Mouse (Mus musculus) layer of hippocampus, adult 18-20 months (tissue): ENCODE measurements at regions not wholly inside any gene's neighbourhood (a gene's known extent, or its start where the extent isn't known, plus 50 kb on each side); places are given as distances from the start of the nearest gene placed in this dataset.
A peak's percentile ranks its signal among the peaks of the same experiment; 100 is the strongest.
"Not testable (repeated sequence)": the region's sequence is repeated elsewhere in the genome, so short reads cannot be mapped to it uniquely, and the experiment has no call there.

Experiments
- DNase-seq, 2 experiments: peaks; one replicate each; pipeline ENCODE4 v3.0.0; 2022; ENCODE audit warnings: low spot score in 2 of 2

DNA sequence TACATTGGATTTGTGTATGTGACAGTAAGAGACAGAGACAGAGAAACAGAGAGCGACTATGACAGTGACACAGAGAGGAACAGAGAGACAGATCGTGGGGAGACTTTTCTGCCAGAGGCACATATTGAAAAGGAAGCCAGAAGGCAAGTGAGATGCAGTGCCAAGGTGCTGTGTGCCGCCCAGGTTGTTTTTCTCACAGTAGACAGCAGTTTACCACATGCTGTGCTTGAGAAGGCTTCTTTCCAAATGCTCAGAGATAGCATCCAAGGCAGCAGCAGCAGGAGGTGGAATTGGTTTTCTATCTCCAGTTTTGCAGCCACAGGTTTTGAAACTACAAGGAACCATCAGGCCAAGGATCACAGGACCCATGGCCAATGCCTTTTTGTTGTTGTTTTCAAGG is 466.5 kb downstream of the Lrfn5 start:
- peak in 1 of 2 experiments; percentile 3 for DNase-seq

DNA sequence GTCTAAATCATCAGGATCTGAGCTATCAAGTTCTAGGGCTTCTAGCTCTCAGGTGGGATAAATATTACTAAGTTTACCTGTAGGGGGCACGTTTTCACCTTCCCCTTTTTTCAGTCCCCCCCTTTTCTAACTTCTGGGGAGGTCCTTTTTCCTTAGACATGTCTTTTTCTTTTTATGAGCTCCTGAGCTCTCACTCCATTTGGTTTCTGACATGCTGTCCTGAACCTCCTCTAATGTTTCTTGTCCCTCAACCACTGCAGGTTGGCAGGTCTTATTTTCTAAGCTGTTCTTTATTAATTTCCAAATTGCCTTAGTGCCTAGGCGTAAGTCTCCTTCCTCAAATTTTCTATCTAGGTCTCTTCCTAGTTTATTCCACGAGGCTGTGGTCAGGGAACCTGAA is 470.9 kb downstream of the Lrfn5 start:
- not testable (repeated sequence) for DNase-seq

DNA sequence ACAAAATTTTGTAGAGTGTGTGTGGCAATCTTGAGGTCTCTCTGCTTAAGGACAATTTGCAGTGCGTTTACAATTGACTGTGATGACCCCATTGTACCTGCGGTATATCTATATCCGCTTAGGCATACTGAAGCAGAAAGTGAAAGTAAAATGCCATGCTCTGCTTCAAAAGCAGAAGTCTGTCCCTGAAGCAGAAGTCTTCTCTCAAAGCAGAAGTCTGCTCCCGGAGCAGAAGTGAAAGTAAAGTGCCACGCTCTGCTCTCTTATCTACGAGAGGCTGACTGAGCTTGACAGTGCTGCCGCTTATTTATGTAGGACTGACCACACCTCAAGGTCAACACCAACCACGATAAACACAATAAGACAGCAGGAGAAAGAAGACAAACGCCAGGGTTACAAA is 471.3 kb downstream of the Lrfn5 start:
- DNase-seq, result no peak

DNA sequence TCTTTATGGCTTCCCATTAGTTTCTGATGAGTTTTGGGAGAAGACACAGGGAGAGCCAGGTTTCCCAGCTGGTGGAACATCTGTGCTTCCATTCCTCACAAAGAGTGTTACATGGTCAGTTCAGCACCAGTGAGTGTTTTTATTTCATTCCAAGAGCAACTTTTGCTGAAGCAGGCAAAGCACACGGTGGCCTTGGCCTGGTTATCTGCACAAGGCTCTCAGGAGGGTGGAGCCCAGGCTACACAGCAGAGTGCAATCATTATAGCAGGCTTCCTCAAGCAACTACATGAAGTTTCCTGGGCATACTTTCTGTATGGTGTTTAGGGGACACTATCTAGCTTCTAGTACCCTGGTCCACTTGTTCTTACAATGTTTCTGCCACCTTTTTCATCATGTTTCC is 490.4 kb downstream of the Lrfn5 start:
- no peak for DNase-seq

DNA sequence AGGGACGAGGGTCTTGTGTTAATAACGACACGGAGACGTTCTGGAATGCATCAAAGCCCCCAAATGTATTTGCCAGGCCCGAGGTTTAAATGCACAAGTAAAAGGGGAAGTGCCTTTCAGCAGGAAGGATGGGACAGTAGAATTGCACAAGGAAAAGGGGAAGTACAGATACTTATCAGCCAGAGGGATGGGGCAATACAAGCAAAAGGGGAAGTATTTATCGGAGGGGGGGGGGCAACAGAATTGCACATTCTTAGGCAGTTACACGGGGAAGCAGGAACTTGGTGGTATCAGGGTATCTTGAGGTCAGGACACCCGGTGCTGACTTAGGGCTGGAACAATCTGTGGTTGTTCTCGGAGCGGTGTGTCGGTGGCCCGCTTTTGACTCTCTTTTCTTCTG is 494.7 kb downstream of the Lrfn5 start:
- DNase-seq, result not testable (repeated sequence)
